Mouse (Mus musculus) cerebellum, adult 11 months (tissue): Measurements from ENCODE around the gene Polr3g.
"Not testable (repeated sequence)": the region's sequence is repeated elsewhere in the genome, so short reads cannot be mapped to it uniquely, and the experiment has no call there.

ENCODE experiments used
- DNase-seq: peaks from one replicate; pipeline ENCODE4 v3.0.0; 2022

Polr3g gene

GRCm38 (mm10) chr13:81684258-81684657 lies 26.6 kb downstream of the Polr3g start:
- DNase-seq: no peak

GRCm38 (mm10) chr13:81683107-81683506 lies 27.7 kb downstream of the Polr3g start:
- no peak for DNase-seq

GRCm38 (mm10) chr13:81675333-81675732 lies 35.5 kb downstream of the Polr3g start:
- DNase-seq: no peak

- no peak for DNase-seq
These were observed 43.1 kb downstream of the Polr3g start for GRCm38 (mm10) chr13:81667713-81668112.

GRCm38 (mm10) chr13:81664331-81664698 lies 46.5 kb downstream of the Polr3g start:
- peak; percentile 33 for DNase-seq

GRCm38 (mm10) chr13:81663566-81664330 lies 47.1 kb downstream of the Polr3g start:
- peak; percentile 23 for DNase-seq

- DNase-seq: no peak
These were observed 52.6 kb downstream of the Polr3g start for GRCm38 (mm10) chr13:81658053-81658752.

GRCm38 (mm10) chr13:81657351-81658052 lies 53.3 kb downstream of the Polr3g start, which contains the start of gene Lysmd3:
Gene Lysmd3, plus strand, starts transcription at chr13:81657663.
- peak; percentile 93 for DNase-seq

GRCm38 (mm10) chr13:81657008-81657350 lies 53.8 kb downstream of the Polr3g start:
- DNase-seq: no peak

- DNase-seq: no peak
These were observed 54.5 kb downstream of the Polr3g start for GRCm38 (mm10) chr13:81656091-81656850.

GRCm38 (mm10) chr13:81650382-81650781 lies 60.4 kb downstream of the Polr3g start:
- DNase-seq: not testable (repeated sequence)

GRCm38 (mm10) chr13:81646348-81646747 lies 64.5 kb downstream of the Polr3g start:
- DNase-seq: no peak

GRCm38 (mm10) chr13:81644047-81644565 lies 66.7 kb downstream of the Polr3g start:
- no peak for DNase-seq

GRCm38 (mm10) chr13:81642491-81643149 lies 68.2 kb downstream of the Polr3g start:
- no peak for DNase-seq

GRCm38 (mm10) chr13:81641289-81642045 lies 69.3 kb downstream of the Polr3g start:
- DNase-seq: peak; percentile 28

- DNase-seq: no peak
These were observed 69.9 kb downstream of the Polr3g start for GRCm38 (mm10) chr13:81640881-81641280.

GRCm38 (mm10) chr13:81639624-81640023 lies 71.2 kb downstream of the Polr3g start:
- no peak for DNase-seq

GRCm38 (mm10) chr13:81632720-81633415 lies 77.9 kb downstream of the Polr3g start, which contains the start of gene Adgrv1:
Gene Adgrv1, minus strand, starts transcription at chr13:81633154.
- DNase-seq: peak; percentile 72

GRCm38 (mm10) chr13:81630566-81630965 lies 80.2 kb downstream of the Polr3g start:
- no peak for DNase-seq

GRCm38 (mm10) chr13:81629395-81629794 lies 81.4 kb downstream of the Polr3g start:
- DNase-seq: no peak
